Mouse (Mus musculus) Muller cell, postnatal 12 days (primary cell): ENCODE results near the gene Bpifb4.

ENCODE experiments used
- DNase-seq: peaks from one replicate; pipeline ENCODE4 v3.0.0-alpha.2; 2015; ENCODE audit errors: inconsistent ontology term

Bpifb4 gene

GRCm38 (mm10) chr2:154005094-154005493 lies 67.1 kb downstream of the Bpifb4 start:
- DNase-seq = no peak

GRCm38 (mm10) chr2:154005734-154006133 lies 67.7 kb downstream of the Bpifb4 start:
- DNase-seq = no peak

- no peak for DNase-seq
Observed at GRCm38 (mm10) chr2:154006331-154006730, 68.3 kb downstream of the Bpifb4 start.

- no peak for DNase-seq
Observed at GRCm38 (mm10) chr2:154007381-154007780, 69.4 kb downstream of the Bpifb4 start.

- DNase-seq = no peak
Observed at GRCm38 (mm10) chr2:154007965-154008364, 70.0 kb downstream of the Bpifb4 start, which contains the start of gene Bpifa2. Gene Bpifa2 (plus strand): TSS chr2:154008265.
